Mouse (Mus musculus): Measurements from ENCODE around the gene Pip5k1c.

The Pip5k1c gene

GRCm38 (mm10) chr10:81366477-81367206, 73.9 kb downstream of the Pip5k1c start:
- DNase-seq (ENCODE audit: low read depth, low spot score), result no peak

- no peak for DNase-seq (ENCODE audit: low read depth, low spot score)
Observed at GRCm38 (mm10) chr10:81367207-81367495, 74.4 kb downstream of the Pip5k1c start.
